Mouse (Mus musculus): ENCODE measurements around the gene Arrdc5.

GRCm38 (mm10) chr17:56331256-56331655, 31.2 kb upstream of the Arrdc5 start:
- TF ChIP-seq CTCF (IDR thresholded peaks at IDR 0.05; ENCODE audit: insufficient read depth, low read length) = no peak
- TF ChIP-seq POLR2A (IDR thresholded peaks at IDR 0.05; ENCODE audit: borderline replicate concordance, extremely low read depth, low read depth, low read length) = no peak

All from lung, adult 2 months (tissue).